Mouse (Mus musculus): ENCODE data around the gene Dcaf1.

GRCm38 (mm10) chr9:106821050-106821617 is 540 bp upstream of the Dcaf1 start:
- TF ChIP-seq CTCF (IDR thresholded peaks at IDR 0.05; ENCODE audit: extremely low read depth, insufficient read length, insufficient replicate concordance, low read depth, low read length): no peak
- no peak for TF ChIP-seq POLR2A (IDR thresholded peaks at IDR 0.05; ENCODE audit: low read depth, low read length)

All from small intestine, adult 2 months (tissue).